Mouse (Mus musculus): ENCODE measurements around the gene Lrrc29.

Gene Lrrc29

GRCm38 (mm10) chr8:105311718-105312117 lies 14.4 kb downstream of the Lrrc29 start:
- DNase-seq (ENCODE audit: low spot score in 2 of 2) = no peak

- DNase-seq (ENCODE audit: low spot score in 2 of 2) = no peak
Observed at GRCm38 (mm10) chr8:105310118-105310517, 16.0 kb downstream of the Lrrc29 start.

GRCm38 (mm10) chr8:105309142-105309847 lies 16.8 kb downstream of the Lrrc29 start:
- DNase-seq (ENCODE audit: low spot score in 2 of 2) = no peak

- no peak for DNase-seq (ENCODE audit: low spot score in 2 of 2)
Observed at GRCm38 (mm10) chr8:105308428-105308827, 17.6 kb downstream of the Lrrc29 start.

- DNase-seq (ENCODE audit: low spot score in 2 of 2) = no peak
Observed at GRCm38 (mm10) chr8:105307670-105308069, 18.4 kb downstream of the Lrrc29 start.

- DNase-seq (ENCODE audit: low spot score in 2 of 2) = no peak
Observed at GRCm38 (mm10) chr8:105306146-105306691, 19.9 kb downstream of the Lrrc29 start.

GRCm38 (mm10) chr8:105305211-105306145 lies 20.6 kb downstream of the Lrrc29 start, which contains the start of gene Elmo3:
Gene Elmo3, plus strand, starts transcription at chr8:105305601.
- peak; percentile 64 to 79 for DNase-seq (ENCODE audit: low spot score in 2 of 2)

GRCm38 (mm10) chr8:105304325-105305210 lies 21.5 kb downstream of the Lrrc29 start:
- no peak for DNase-seq (ENCODE audit: low spot score in 2 of 2)

- no peak for DNase-seq (ENCODE audit: low spot score in 2 of 2)
Observed at GRCm38 (mm10) chr8:105303874-105304273, 22.2 kb downstream of the Lrrc29 start.

GRCm38 (mm10) chr8:105303396-105303795 lies 22.7 kb downstream of the Lrrc29 start:
- DNase-seq (ENCODE audit: low spot score in 2 of 2) = no peak

- peak; percentile 88 to 90 for DNase-seq (ENCODE audit: low spot score in 2 of 2)
Observed at GRCm38 (mm10) chr8:105299962-105300361, 26.1 kb downstream of the Lrrc29 start.

- DNase-seq (ENCODE audit: low spot score in 2 of 2) = peak; percentile 39 to 72
Observed at GRCm38 (mm10) chr8:105298351-105299252, 27.5 kb downstream of the Lrrc29 start.

GRCm38 (mm10) chr8:105297511-105298192 lies 28.4 kb downstream of the Lrrc29 start, which contains the start of gene E2f4:
Gene E2f4, plus strand, starts transcription at chr8:105297663.
- DNase-seq (ENCODE audit: low spot score in 2 of 2) = peak; percentile 92 to 96

- DNase-seq (ENCODE audit: low spot score in 2 of 2) = peak in 1 of 2 experiments; percentile 15
Observed at GRCm38 (mm10) chr8:105295895-105296573, 30.0 kb downstream of the Lrrc29 start, which contains the start of gene Exoc3l. Gene Exoc3l, minus strand, starts transcription at chr8:105296101.

- DNase-seq (ENCODE audit: low spot score in 2 of 2) = peak in 1 of 2 experiments; percentile 11
Observed at GRCm38 (mm10) chr8:105295256-105295655, 30.8 kb downstream of the Lrrc29 start.

GRCm38 (mm10) chr8:105294776-105295175 lies 31.3 kb downstream of the Lrrc29 start:
- DNase-seq (ENCODE audit: low spot score in 2 of 2) = no peak

- peak in 1 of 2 experiments; percentile 19 for DNase-seq (ENCODE audit: low spot score in 2 of 2)
Observed at GRCm38 (mm10) chr8:105293405-105293804, 32.7 kb downstream of the Lrrc29 start.

GRCm38 (mm10) chr8:105292471-105292870 lies 33.6 kb downstream of the Lrrc29 start:
- DNase-seq (ENCODE audit: low spot score in 2 of 2) = no peak

- peak in 1 of 2 experiments; percentile 13 for DNase-seq (ENCODE audit: low spot score in 2 of 2)
Observed at GRCm38 (mm10) chr8:105291802-105292201, 34.3 kb downstream of the Lrrc29 start.

Data from spleen, postnatal 4 days (tissue).